Mouse (Mus musculus): ENCODE measurements around the gene Tbc1d10b. TPM values are rescaled to one million over a fixed set of nuclear protein-coding genes. Genes with fewer than 3 reads are reported as not detected.

Tbc1d10b gene
- polyA plus RNA-seq, 1 experiment from 2014 or later, result 27.0 TPM

GRCm38 (mm10) chr7:127152464-127152863 lies 55.8 kb downstream of the Tbc1d10b start:
- no peak for ATAC-seq
- 88% methylated on average over 6 of the region's 6 CpGs for WGBS
- H3K4me1 ChIP-seq (ENCODE audit: control insufficient read depth, insufficient read depth, low read depth, low read length), result no peaks in the 10 kb centered on the region
- no peak overlapping the region for H3K4me2 ChIP-seq (ENCODE audit: low read length)
- no peak overlapping the region for H3K27ac ChIP-seq (ENCODE audit: low read depth, low read length)
- no peak overlapping the region for H3K4me3 ChIP-seq (ENCODE audit: low read length)
- H3K27me3 ChIP-seq (replicated peaks; ENCODE audit: control insufficient read depth, insufficient read depth, low read length), result no peaks in the 10 kb centered on the region
- no peaks in the 10 kb centered on the region for H3K9me3 ChIP-seq (ENCODE audit: control insufficient read depth, low read length)
- H3K9ac ChIP-seq (ENCODE audit: low read depth, low read length), result no peak overlapping the region
- no peaks in the 10 kb centered on the region for H3K36me3 ChIP-seq (ENCODE audit: control insufficient read depth, insufficient read depth, low read length)

- Histone ChIP-seq H3K27me3 (replicated peaks; ENCODE audit: control insufficient read depth, insufficient read depth, low read length) (no peaks in the 10 kb centered on the region), H3K9me3 (ENCODE audit: control insufficient read depth, low read length) (no peaks in the 10 kb centered on the region), H3K4me2 (ENCODE audit: low read length) (no peak overlapping the region), H3K4me3 (ENCODE audit: low read length) (no peak overlapping the region), H3K27ac (ENCODE audit: low read depth, low read length) (no peak overlapping the region), H3K4me1 (ENCODE audit: control insufficient read depth, insufficient read depth, low read depth, low read length) (no peaks in the 10 kb centered on the region), H3K9ac (ENCODE audit: low read depth, low read length) (no peak overlapping the region), H3K36me3 (ENCODE audit: control insufficient read depth, insufficient read depth, low read length) (no peaks in the 10 kb centered on the region)
- 81% methylated on average over 3 of the region's 3 CpGs for WGBS
- no peak for ATAC-seq
Measured at GRCm38 (mm10) chr7:127147901-127148300, 60.4 kb downstream of the Tbc1d10b start.

Other genes starting within 250 kb of the Tbc1d10b start
- gene Cdipt, start 232.6 kb downstream of the Tbc1d10b start, polyA plus RNA-seq (2015; fragmentation: Nextera tagmentation; extraction: Ambion mirVana), result 160 and 162 TPM in 2 replicates
- gene Cdiptos, start 232.4 kb downstream of the Tbc1d10b start, polyA plus RNA-seq (2015; fragmentation: Nextera tagmentation; extraction: Ambion mirVana), result 1.2 and 1.6 TPM in 2 replicates
- gene Mvp, start 193.8 kb downstream of the Tbc1d10b start, polyA plus RNA-seq (2015; fragmentation: Nextera tagmentation; extraction: Ambion mirVana), result 3.9 and 4.8 TPM in 2 replicates
- 0.31 TPM in 1 of 2 replicates, not detected in the other for gene Pagr1b, start 192.0 kb downstream of the Tbc1d10b start, polyA plus RNA-seq (2015; fragmentation: Nextera tagmentation; extraction: Ambion mirVana)
- 26.9 and 55.8 TPM in 2 replicates for gene Pagr1a, start 191.1 kb downstream of the Tbc1d10b start, polyA plus RNA-seq (2015; fragmentation: Nextera tagmentation; extraction: Ambion mirVana)
- 47.5 and 81.5 TPM in 2 replicates for gene Gm42742, start 187.4 kb downstream of the Tbc1d10b start, polyA plus RNA-seq (2015; fragmentation: Nextera tagmentation; extraction: Ambion mirVana)
- gene Prrt2, start 187.3 kb downstream of the Tbc1d10b start, polyA plus RNA-seq (2015; fragmentation: Nextera tagmentation; extraction: Ambion mirVana), result 71.4 and 84.6 TPM in 2 replicates
- gene Maz, start 181.4 kb downstream of the Tbc1d10b start, polyA plus RNA-seq (2015; fragmentation: Nextera tagmentation; extraction: Ambion mirVana), result 53.9 and 55.0 TPM in 2 replicates
- gene Kif22, start 166.0 kb downstream of the Tbc1d10b start, polyA plus RNA-seq (2015; fragmentation: Nextera tagmentation; extraction: Ambion mirVana), result 22.2 and 29.8 TPM in 2 replicates
- gene Zg16, start 121.1 kb downstream of the Tbc1d10b start, polyA plus RNA-seq (2015; fragmentation: Nextera tagmentation; extraction: Ambion mirVana), result not detected in 2 replicates
- 2.2 and 2.4 TPM in 2 replicates for gene AI467606, start 117.1 kb downstream of the Tbc1d10b start, polyA plus RNA-seq (2015; fragmentation: Nextera tagmentation; extraction: Ambion mirVana)
- 1.1 TPM in 2 replicates for gene Qprt, start 86.2 kb downstream of the Tbc1d10b start, polyA plus RNA-seq (2015; fragmentation: Nextera tagmentation; extraction: Ambion mirVana)
- gene Spn, start 70.6 kb downstream of the Tbc1d10b start, polyA plus RNA-seq (2015; fragmentation: Nextera tagmentation; extraction: Ambion mirVana), result 0.07 TPM in 1 of 2 replicates, not detected in the other
- 70.4 and 72.7 TPM in 2 replicates for gene Cd2bp2, start 12.4 kb downstream of the Tbc1d10b start, polyA plus RNA-seq (2015; fragmentation: Nextera tagmentation; extraction: Ambion mirVana)
- 3.5 and 47.0 TPM in 2 replicates for gene Mylpf, start 422 bp upstream of the Tbc1d10b start, polyA plus RNA-seq (2015; fragmentation: Nextera tagmentation; extraction: Ambion mirVana)
- gene Zfp553, start 24.6 kb upstream of the Tbc1d10b start, polyA plus RNA-seq (2015; fragmentation: Nextera tagmentation; extraction: Ambion mirVana), result 42.7 and 49.1 TPM in 2 replicates
- gene Sept1, start 24.7 kb upstream of the Tbc1d10b start, polyA plus RNA-seq (2015; fragmentation: Nextera tagmentation; extraction: Ambion mirVana), result 12.1 and 12.3 TPM in 2 replicates
- gene Zfp771, start 35.8 kb upstream of the Tbc1d10b start, polyA plus RNA-seq (2015; fragmentation: Nextera tagmentation; extraction: Ambion mirVana), result 76.8 and 82.6 TPM in 2 replicates
- gene Dctpp1, start 52.2 kb upstream of the Tbc1d10b start, polyA plus RNA-seq (2015; fragmentation: Nextera tagmentation; extraction: Ambion mirVana), result 118 and 122 TPM in 2 replicates
- gene Sephs2, start 65.6 kb upstream of the Tbc1d10b start, polyA plus RNA-seq (2015; fragmentation: Nextera tagmentation; extraction: Ambion mirVana), result 54.2 and 58.9 TPM in 2 replicates
- 0.26 and 0.44 TPM in 2 replicates for gene Itgal, start 87.8 kb upstream of the Tbc1d10b start, polyA plus RNA-seq (2015; fragmentation: Nextera tagmentation; extraction: Ambion mirVana)
- 16.3 and 17.4 TPM in 2 replicates for gene Zfp768, start 137.1 kb upstream of the Tbc1d10b start, polyA plus RNA-seq (2015; fragmentation: Nextera tagmentation; extraction: Ambion mirVana)
- 8.7 and 9.3 TPM in 2 replicates for gene Zfp747, start 167.6 kb upstream of the Tbc1d10b start, polyA plus RNA-seq (2015; fragmentation: Nextera tagmentation; extraction: Ambion mirVana)
- 3.9 and 4.5 TPM in 2 replicates for gene 9130019O22Rik, start 178.7 kb upstream of the Tbc1d10b start, polyA plus RNA-seq (2015; fragmentation: Nextera tagmentation; extraction: Ambion mirVana)
- 4.6 and 5.4 TPM in 2 replicates for gene E430018J23Rik, start 185.2 kb upstream of the Tbc1d10b start, polyA plus RNA-seq (2015; fragmentation: Nextera tagmentation; extraction: Ambion mirVana)
- gene Zfp764, start 198.4 kb upstream of the Tbc1d10b start, polyA plus RNA-seq (2015; fragmentation: Nextera tagmentation; extraction: Ambion mirVana), result 4.0 and 4.1 TPM in 2 replicates
- gene Zfp688, start 213.6 kb upstream of the Tbc1d10b start, polyA plus RNA-seq (2015; fragmentation: Nextera tagmentation; extraction: Ambion mirVana), result 27.4 and 29.1 TPM in 2 replicates
- gene Zfp689, start 240.7 kb upstream of the Tbc1d10b start, polyA plus RNA-seq (2015; fragmentation: Nextera tagmentation; extraction: Ambion mirVana), result 13.2 and 15.9 TPM in 2 replicates